Mouse (Mus musculus) G1E (cell line): ENCODE measurements at regions not wholly inside any gene's neighbourhood (a gene's known extent, or its start where the extent isn't known, plus 50 kb on each side); places are given as distances from the start of the nearest gene placed in this dataset.

Experiments
- ATAC-seq: 2 replicates; pipeline ENCODE4 v1.8.0; 2016; ENCODE audit warnings: mild to moderate bottlenecking; ENCODE audit not compliant: insufficient number of reproducible peaks, poor library complexity, low FRiP score, severe bottlenecking; ENCODE audit errors: extremely low read depth
- DNase-seq: peaks from one replicate; pipeline ENCODE4 v3.0.0; 2012; ENCODE audit warnings: low spot score
- H3K27me3 ChIP-seq: 2 replicates; pipeline ENCODE4 v1.6.1; 2012; ENCODE audit warnings: mild to moderate bottlenecking, low read length, inconsistent platforms; ENCODE audit not compliant: insufficient read depth
- H3K36me3 ChIP-seq: replicated peaks from 2 replicates; pipeline ENCODE3; 2012; ENCODE audit warnings: mild to moderate bottlenecking, inconsistent platforms
- H3K4me1 ChIP-seq: 2 replicates; pipeline ENCODE4 v1.6.1; 2012; ENCODE audit warnings: low read depth, low read length, inconsistent platforms, mixed read lengths; ENCODE audit not compliant: insufficient read depth
- H3K4me3 ChIP-seq: 2 replicates; pipeline ENCODE4 v1.5.1; 2012; ENCODE audit warnings: low read depth, mild to moderate bottlenecking, inconsistent platforms, low read length, moderate library complexity, mixed read lengths
- H3K9me3 ChIP-seq: replicated peaks from 2 replicates; pipeline ENCODE4 v1.6.1; 2012; ENCODE audit warnings: inconsistent platforms
- CTCF ChIP-seq: IDR thresholded peaks from 2 replicates; pipeline ENCODE4 v1.5.1; 2012; ENCODE audit warnings: low read depth, low read length, inconsistent platforms, mixed read lengths
- GATA1 ChIP-seq: IDR thresholded peaks from 2 replicates; pipeline ENCODE4 v1.6.1; 2012; ENCODE audit warnings: borderline replicate concordance, low read length, inconsistent platforms, mixed read lengths
- GATA2 ChIP-seq: IDR thresholded peaks from 2 replicates; pipeline ENCODE4 v1.6.1; 2012; ENCODE audit warnings: low read depth, low read length, inconsistent platforms, borderline replicate concordance
- POLR2AphosphoS5 ChIP-seq: IDR thresholded peaks from 2 replicates; pipeline ENCODE4 v1.6.1; 2012; ENCODE audit warnings: low read depth, low read length, inconsistent platforms; ENCODE audit not compliant: insufficient replicate concordance
- TAL1 ChIP-seq: conservative IDR thresholded peaks from 2 replicates; pipeline ENCODE4 v1.6.1; 2012; ENCODE audit warnings: low read depth, low read length, inconsistent platforms, mixed read lengths

- no peak for TF ChIP-seq POLR2AphosphoS5
- TF ChIP-seq TAL1, result no peak
- TF ChIP-seq CTCF, result no peak
- no peak for TF ChIP-seq GATA2
- TF ChIP-seq GATA1, result no peak
- ATAC-seq (0 out of 2 replicates have a peak, but pooled peaks have one; percentile 4), DNase-seq (no peak)
- Histone ChIP-seq H3K9me3 (no peaks in the 10 kb centered on the region; the same call in 1 of the 2 replicates), H3K36me3 (no peaks in the 10 kb centered on the region), H3K27me3 (no peaks in the 10 kb centered on the region), H3K4me3 (no peak overlapping the region), H3K4me1 (no peaks in the 10 kb centered on the region)
These were observed 273.5 kb downstream of the Amy2a5 start for GRCm38 (mm10) chr3:112985094-112985636.

- Histone ChIP-seq H3K27me3 (no peaks in the 10 kb centered on the region), H3K4me1 (no peaks in the 10 kb centered on the region), H3K9me3 (no peaks in the 10 kb centered on the region), H3K36me3 (no peaks in the 10 kb centered on the region), H3K4me3 (no peak overlapping the region)
- DNase-seq (no peak), ATAC-seq (no peak)
- TF ChIP-seq POLR2AphosphoS5 (no peak), GATA2 (no peak), TAL1 (no peak), CTCF (no peak), GATA1 (no peak)
These were observed 305.1 kb downstream of the Amy2a5 start for GRCm38 (mm10) chr3:112953403-112954050.

- Histone ChIP-seq H3K36me3 (no peaks in the 10 kb centered on the region), H3K4me3 (no peak overlapping the region), H3K4me1 (no peaks in the 10 kb centered on the region), H3K27me3 (no peaks in the 10 kb centered on the region), H3K9me3 (no peaks in the 10 kb centered on the region)
- ATAC-seq (no peak), DNase-seq (no peak)
- no peak for TF ChIP-seq GATA2
- no peak for TF ChIP-seq GATA1
- no peak for TF ChIP-seq POLR2AphosphoS5
- TF ChIP-seq TAL1, result no peak
- TF ChIP-seq CTCF, result no peak
These were observed 306.4 kb downstream of the Amy2a5 start for GRCm38 (mm10) chr3:112952227-112952626.

- Histone ChIP-seq H3K36me3 (no peaks in the 10 kb centered on the region), H3K4me1 (no peaks in the 10 kb centered on the region), H3K4me3 (no peak overlapping the region), H3K27me3 (no peaks in the 10 kb centered on the region), H3K9me3 (no peaks in the 10 kb centered on the region)
- TF ChIP-seq CTCF, result no peak
- TF ChIP-seq GATA2, result no peak
- no peak for TF ChIP-seq POLR2AphosphoS5
- TF ChIP-seq GATA1, result no peak
- TF ChIP-seq TAL1, result no peak
- DNase-seq, result no peak
- no peak for ATAC-seq
These were observed 316.5 kb downstream of the Amy2a5 start for GRCm38 (mm10) chr3:112942036-112942626.
